Mouse (Mus musculus): Measurements from ENCODE around the gene Sdk1. TPM values are rescaled to one million over a fixed set of nuclear protein-coding genes. Genes with fewer than 3 reads are reported as not detected.

Gene Sdk1
- polyA plus RNA-seq, 1 experiment from 2014 or later, result 0.80 TPM

DNA sequence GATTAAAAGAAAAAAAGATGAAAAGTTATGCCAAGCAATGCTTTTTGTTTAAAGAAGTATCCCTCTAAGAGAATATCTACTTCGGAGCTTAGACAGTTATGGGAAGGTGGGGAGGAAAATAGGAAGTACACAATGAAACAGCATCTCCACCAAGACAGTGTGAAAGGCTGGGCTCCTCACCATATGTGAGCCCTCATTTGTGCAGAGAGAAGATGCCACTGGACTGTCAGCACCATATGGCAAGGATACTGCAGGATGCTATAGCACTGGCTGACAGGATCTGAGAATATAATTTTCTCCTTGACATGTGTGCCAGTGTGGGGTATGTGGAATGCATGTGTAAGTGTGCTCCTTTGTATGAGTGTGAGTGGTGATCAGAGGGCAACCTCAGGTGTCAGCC lies 435.7 kb downstream of the Sdk1 start:
- H3K27me3 ChIP-seq (replicated peaks), result no peaks in the 10 kb centered on the region
- H3K36me3 ChIP-seq, result no peaks in the 10 kb centered on the region
- no peak for ATAC-seq
- H3K4me3 ChIP-seq, result no peak overlapping the region
- H3K27ac ChIP-seq, result no peak overlapping the region
- no peaks in the 10 kb centered on the region for H3K9me3 ChIP-seq (replicated peaks)
- no peak overlapping the region for H3K9ac ChIP-seq
- no peak overlapping the region for H3K4me2 ChIP-seq
- 57% methylated on average over 1 of the region's 1 CpGs for WGBS (ENCODE audit: insufficient replicate concordance)
- no peaks in the 10 kb centered on the region for H3K4me1 ChIP-seq

- H3K9ac ChIP-seq, result no peak overlapping the region
- H3K36me3 ChIP-seq, result no peaks in the 10 kb centered on the region
- 65% methylated on average over 8 of the region's 8 CpGs for WGBS (ENCODE audit: insufficient replicate concordance)
- H3K27ac ChIP-seq, result no peak overlapping the region
- no peak overlapping the region for H3K4me2 ChIP-seq
- no peaks in the 10 kb centered on the region for H3K27me3 ChIP-seq (replicated peaks)
- ATAC-seq, result no peak
- no peaks in the 10 kb centered on the region for H3K4me1 ChIP-seq
- no peak overlapping the region for H3K4me3 ChIP-seq
- no peaks in the 10 kb centered on the region for H3K9me3 ChIP-seq (replicated peaks)
Measured at GRCm38 (mm10) chr5:141677841-141678240, 436.6 kb downstream of the Sdk1 start.

GRCm38 (mm10) chr5:141686876-141687420 lies 445.7 kb downstream of the Sdk1 start:
- H3K4me3 ChIP-seq, result no peak overlapping the region
- no peak overlapping the region for H3K4me2 ChIP-seq
- H3K4me1 ChIP-seq, result no peaks in the 10 kb centered on the region
- ATAC-seq, result no peak
- no peaks in the 10 kb centered on the region for H3K27me3 ChIP-seq (replicated peaks)
- no peaks in the 10 kb centered on the region for H3K36me3 ChIP-seq
- WGBS (ENCODE audit: insufficient replicate concordance), result 65% methylated on average over 7 of the region's 7 CpGs
- no peak overlapping the region for H3K27ac ChIP-seq
- peaks cover 6% of the 10 kb centered on the region; the same call in 1 of the 2 replicates for H3K9me3 ChIP-seq (replicated peaks)
- no peak overlapping the region for H3K9ac ChIP-seq

DNA sequence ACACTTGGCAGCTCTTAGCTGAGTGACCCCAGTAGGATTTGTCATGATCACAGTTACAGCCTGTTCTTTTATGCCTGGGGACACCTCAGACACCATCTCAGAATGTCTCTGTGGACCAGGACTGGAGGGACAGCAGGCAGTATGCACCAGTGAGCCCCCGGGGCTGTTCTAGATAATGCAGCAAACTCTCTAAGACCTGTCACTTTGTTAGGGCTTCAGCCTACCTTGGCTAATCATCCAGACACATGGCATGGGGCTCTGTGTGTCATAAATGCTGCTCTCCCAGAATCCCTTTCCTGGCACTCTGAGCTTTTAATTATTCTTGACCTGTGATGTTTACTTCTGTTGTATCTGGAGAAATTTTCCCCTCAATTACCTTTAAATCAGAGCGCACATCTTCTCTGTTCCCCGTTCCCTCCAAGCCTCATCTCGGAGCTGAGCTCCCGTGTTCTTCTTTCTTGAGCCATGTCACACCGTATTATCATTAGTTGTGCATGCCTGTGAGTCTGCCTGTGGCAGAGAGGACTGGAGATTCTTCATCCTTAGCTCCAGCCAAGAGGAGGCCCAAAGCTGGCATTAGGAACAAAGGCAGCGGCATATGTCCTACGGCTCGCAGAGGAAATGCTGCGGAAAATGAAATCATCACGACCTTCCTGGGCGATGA lies 448.3 kb downstream of the Sdk1 start:
- Histone ChIP-seq H3K9ac (no peak overlapping the region), H3K27ac (no peak overlapping the region), H3K9me3 (replicated peaks) (peaks cover 6% of the 10 kb centered on the region; the same call in 1 of the 2 replicates), H3K4me2 (no peak overlapping the region), H3K4me3 (no peak overlapping the region), H3K36me3 (no peaks in the 10 kb centered on the region), H3K27me3 (replicated peaks) (no peaks in the 10 kb centered on the region), H3K4me1 (no peaks in the 10 kb centered on the region)
- WGBS (ENCODE audit: insufficient replicate concordance), result 80% methylated on average over 12 of the region's 12 CpGs
- no peak for ATAC-seq

- ATAC-seq, result no peak
- no peak overlapping the region for H3K9ac ChIP-seq
Measured at GRCm38 (mm10) chr5:141691482-141691975, 450.2 kb downstream of the Sdk1 start.

DNA sequence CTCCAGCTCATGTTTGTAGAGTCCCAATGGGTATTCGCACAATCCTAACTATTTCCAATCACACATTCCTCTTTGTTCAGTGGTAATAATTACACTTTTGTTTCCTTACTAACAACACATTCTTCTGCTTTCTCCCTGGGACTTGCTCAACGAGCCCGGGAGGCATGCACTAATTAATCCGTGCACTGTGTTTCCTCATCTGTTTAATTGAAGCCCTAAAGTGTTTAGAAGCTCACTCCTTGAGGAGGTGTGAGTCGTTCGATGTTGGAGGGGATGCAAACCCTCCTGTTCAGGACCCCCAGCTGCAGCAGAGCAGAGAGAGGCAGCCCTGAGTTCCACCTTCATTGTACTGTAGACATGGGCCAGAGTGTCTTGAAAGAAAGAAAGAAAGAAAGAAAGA lies 452.4 kb downstream of the Sdk1 start:
- no peak overlapping the region for H3K4me3 ChIP-seq
- H3K9me3 ChIP-seq (replicated peaks), result peaks cover 6% of the 10 kb centered on the region; the same call in 1 of the 2 replicates
- no peaks in the 10 kb centered on the region for H3K27me3 ChIP-seq (replicated peaks)
- ATAC-seq, result no peak
- H3K9ac ChIP-seq, result no peak overlapping the region
- no peak overlapping the region for H3K27ac ChIP-seq
- H3K36me3 ChIP-seq, result no peaks in the 10 kb centered on the region
- H3K4me2 ChIP-seq, result no peak overlapping the region
- WGBS (ENCODE audit: insufficient replicate concordance), result 67% methylated on average over 6 of the region's 6 CpGs
- no peaks in the 10 kb centered on the region for H3K4me1 ChIP-seq

More at GRCm38 (mm10) chr5:141691482-141691975, 450.2 kb downstream of the Sdk1 start:
- no peak overlapping the region for H3K4me2 ChIP-seq
- no peak overlapping the region for H3K27ac ChIP-seq
- H3K4me1 ChIP-seq, result no peaks in the 10 kb centered on the region
- 62% methylated on average over 7 of the region's 7 CpGs for WGBS (ENCODE audit: insufficient replicate concordance)
- H3K9me3 ChIP-seq (replicated peaks), result peaks cover 6% of the 10 kb centered on the region; the same call in 1 of the 2 replicates
- H3K4me3 ChIP-seq, result no peak overlapping the region
- no peaks in the 10 kb centered on the region for H3K36me3 ChIP-seq
- H3K27me3 ChIP-seq (replicated peaks), result no peaks in the 10 kb centered on the region

GRCm38 (mm10) chr5:141694901-141695300 lies 453.6 kb downstream of the Sdk1 start:
- no peaks in the 10 kb centered on the region for H3K36me3 ChIP-seq
- H3K4me1 ChIP-seq, result no peaks in the 10 kb centered on the region
- WGBS (ENCODE audit: insufficient replicate concordance), result 67% methylated on average over 12 of the region's 12 CpGs
- peaks cover 6% of the 10 kb centered on the region; the same call in 1 of the 2 replicates for H3K9me3 ChIP-seq (replicated peaks)
- H3K27ac ChIP-seq, result no peak overlapping the region
- no peak overlapping the region for H3K4me3 ChIP-seq
- ATAC-seq, result no peak
- no peak overlapping the region for H3K4me2 ChIP-seq
- no peak overlapping the region for H3K9ac ChIP-seq
- H3K27me3 ChIP-seq (replicated peaks), result no peaks in the 10 kb centered on the region

- Histone ChIP-seq H3K9me3 (replicated peaks) (no peaks in the 10 kb centered on the region), H3K4me3 (no peak overlapping the region), H3K27me3 (replicated peaks) (no peaks in the 10 kb centered on the region), H3K9ac (no peak overlapping the region), H3K27ac (no peak overlapping the region), H3K4me1 (no peaks in the 10 kb centered on the region), H3K4me2 (no peak overlapping the region), H3K36me3 (no peaks in the 10 kb centered on the region)
- 36% methylated on average over 3 of the region's 3 CpGs for WGBS (ENCODE audit: insufficient replicate concordance)
- no peak for ATAC-seq
Measured at GRCm38 (mm10) chr5:141698406-141698805, 457.1 kb downstream of the Sdk1 start.

GRCm38 (mm10) chr5:141720751-141721150 lies 479.5 kb downstream of the Sdk1 start:
- WGBS (ENCODE audit: insufficient replicate concordance), result 66% methylated on average over 3 of the region's 3 CpGs
- Histone ChIP-seq H3K27ac (no peak overlapping the region), H3K4me1 (no peaks in the 10 kb centered on the region), H3K36me3 (no peaks in the 10 kb centered on the region), H3K9me3 (replicated peaks) (no peaks in the 10 kb centered on the region), H3K9ac (no peak overlapping the region), H3K4me2 (no peak overlapping the region), H3K4me3 (no peak overlapping the region), H3K27me3 (replicated peaks) (no peaks in the 10 kb centered on the region)
- ATAC-seq, result no peak

DNA sequence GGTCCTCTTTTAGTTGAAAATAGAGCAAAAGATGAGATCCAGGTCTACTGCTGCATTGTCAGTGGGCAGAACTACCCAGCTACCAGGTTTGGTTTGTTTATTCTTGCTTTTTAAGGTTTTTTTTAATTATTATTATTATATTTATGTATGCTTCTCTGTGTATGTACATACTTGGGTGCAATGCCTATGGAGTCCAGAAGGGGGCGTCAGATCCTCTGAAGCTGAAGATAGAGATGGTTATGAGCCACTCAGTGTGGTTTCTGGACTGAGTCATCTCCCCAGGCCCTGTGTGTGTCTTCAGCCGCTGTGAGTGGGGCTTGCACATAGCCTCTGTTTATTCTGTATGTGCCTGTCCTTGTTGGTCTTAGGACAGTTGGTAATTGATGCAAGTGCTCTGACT lies 486.7 kb downstream of the Sdk1 start:
- H3K27ac ChIP-seq, result no peak overlapping the region
- H3K36me3 ChIP-seq, result no peaks in the 10 kb centered on the region
- H3K4me3 ChIP-seq, result no peak overlapping the region
- H3K9ac ChIP-seq, result no peak overlapping the region
- WGBS (ENCODE audit: insufficient replicate concordance), result 45% methylated on average over 2 of the region's 2 CpGs
- no peaks in the 10 kb centered on the region for H3K9me3 ChIP-seq (replicated peaks)
- H3K4me2 ChIP-seq, result no peak overlapping the region
- no peak for ATAC-seq
- H3K4me1 ChIP-seq, result no peaks in the 10 kb centered on the region
- no peaks in the 10 kb centered on the region for H3K27me3 ChIP-seq (replicated peaks)

DNA sequence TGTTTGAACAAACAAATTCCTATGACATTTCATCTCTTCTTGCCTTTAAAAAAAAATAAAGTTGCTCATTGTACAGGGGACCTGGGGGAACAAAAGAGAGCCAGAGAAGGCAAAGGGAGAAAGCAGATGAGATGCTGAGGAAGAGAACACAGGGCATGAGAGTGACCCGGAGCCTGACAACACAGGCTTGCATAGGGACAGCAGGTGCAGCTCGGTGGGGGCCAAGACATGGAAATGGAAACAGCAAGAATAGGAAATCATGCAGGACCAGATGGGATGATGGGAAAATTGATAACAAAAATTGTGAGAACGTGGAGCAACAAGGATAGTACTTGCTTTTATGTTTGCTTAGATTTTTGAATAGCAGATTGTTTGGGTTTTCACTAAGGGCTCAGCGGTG lies 488.7 kb downstream of the Sdk1 start:
- WGBS (ENCODE audit: insufficient replicate concordance), result 62% methylated on average over 4 of the region's 4 CpGs
- Histone ChIP-seq H3K4me2 (no peak overlapping the region), H3K4me1 (no peaks in the 10 kb centered on the region), H3K9me3 (replicated peaks) (no peaks in the 10 kb centered on the region), H3K9ac (no peak overlapping the region), H3K27me3 (replicated peaks) (no peaks in the 10 kb centered on the region), H3K4me3 (no peak overlapping the region), H3K36me3 (no peaks in the 10 kb centered on the region), H3K27ac (no peak overlapping the region)
- no peak for ATAC-seq

- no peak for ATAC-seq
- WGBS (ENCODE audit: insufficient replicate concordance), result 52% methylated on average over 5 of the region's 5 CpGs
- H3K27me3 ChIP-seq (replicated peaks), result no peaks in the 10 kb centered on the region
- no peak overlapping the region for H3K4me3 ChIP-seq
- no peaks in the 10 kb centered on the region for H3K4me1 ChIP-seq
- no peak overlapping the region for H3K4me2 ChIP-seq
- 0 out of 2 replicates have a peak, but pooled peaks cover 9% of the 10 kb centered on the region for H3K9me3 ChIP-seq (replicated peaks)
- no peak overlapping the region for H3K27ac ChIP-seq
- H3K9ac ChIP-seq, result no peak overlapping the region
- H3K36me3 ChIP-seq, result no peaks in the 10 kb centered on the region
Measured at GRCm38 (mm10) chr5:141738725-141739124, 497.4 kb downstream of the Sdk1 start.
